Mouse (Mus musculus) cerebellum, postnatal 14 days (tissue): ENCODE data around the gene Thada.
"Not testable (repeated sequence)": the region's sequence is repeated elsewhere in the genome, so short reads cannot be mapped to it uniquely, and the experiment has no call there.

ENCODE experiments used
- DNase-seq, 2 experiments: peaks; one replicate each; pipeline ENCODE4 v3.0.0; 2021; ENCODE audit warnings: mixed read lengths in 2 of 2

Gene Thada

GRCm38 (mm10) chr17:84256278-84256819, 209.7 kb downstream of the Thada start:
- no peak for DNase-seq

GRCm38 (mm10) chr17:84255841-84256240, 210.2 kb downstream of the Thada start:
- no peak for DNase-seq

- no peak for DNase-seq
Measured at GRCm38 (mm10) chr17:84251426-84251825, 214.6 kb downstream of the Thada start.

- no peak for DNase-seq
Measured at GRCm38 (mm10) chr17:84244182-84244920, 221.7 kb downstream of the Thada start.

GRCm38 (mm10) chr17:84243759-84244158, 222.2 kb downstream of the Thada start:
- DNase-seq = no peak

GRCm38 (mm10) chr17:84241308-84241957, 224.6 kb downstream of the Thada start:
- no peak for DNase-seq

- DNase-seq = no peak
Measured at GRCm38 (mm10) chr17:84239679-84240292, 226.2 kb downstream of the Thada start.

- DNase-seq = no peak
Measured at GRCm38 (mm10) chr17:84238174-84238573, 227.8 kb downstream of the Thada start.

GRCm38 (mm10) chr17:84236781-84237557, 229.0 kb downstream of the Thada start:
- DNase-seq = no peak

- DNase-seq = no peak
Measured at GRCm38 (mm10) chr17:84235399-84235928, 230.5 kb downstream of the Thada start.

GRCm38 (mm10) chr17:84234785-84235184, 231.2 kb downstream of the Thada start:
- not testable (repeated sequence) for DNase-seq

- no peak for DNase-seq
Measured at GRCm38 (mm10) chr17:84233758-84234157, 232.2 kb downstream of the Thada start.

GRCm38 (mm10) chr17:84231361-84231760, 234.6 kb downstream of the Thada start:
- no peak for DNase-seq

- no peak for DNase-seq
Measured at GRCm38 (mm10) chr17:84228223-84228622, 237.8 kb downstream of the Thada start.

GRCm38 (mm10) chr17:84226681-84227080, 239.3 kb downstream of the Thada start:
- no peak for DNase-seq

- DNase-seq = no peak
Measured at GRCm38 (mm10) chr17:84226231-84226630, 239.8 kb downstream of the Thada start.

- DNase-seq = no peak
Measured at GRCm38 (mm10) chr17:84224217-84224887, 241.7 kb downstream of the Thada start.

- DNase-seq = not testable (repeated sequence)
Measured at GRCm38 (mm10) chr17:84218841-84219240, 247.2 kb downstream of the Thada start.

- DNase-seq = no peak
Measured at GRCm38 (mm10) chr17:84217696-84218095, 248.3 kb downstream of the Thada start.

GRCm38 (mm10) chr17:84215264-84215960, 250.6 kb downstream of the Thada start:
- DNase-seq = peak; percentile 31 to 40

- DNase-seq = no peak
Measured at GRCm38 (mm10) chr17:84213464-84213863, 252.5 kb downstream of the Thada start.
